Mouse (Mus musculus) layer of hippocampus, adult 8-10 months (tissue): ENCODE data around the gene Il3. TPM values are rescaled to one million over a fixed set of nuclear protein-coding genes. Genes with fewer than 3 reads are reported as not detected.

Experiments used
- DNase-seq, 2 experiments: peaks; one replicate each; pipeline ENCODE4 v3.0.0; 2022; ENCODE audit warnings: low spot score in 2 of 2
- total RNA-seq, 4 experiments: library from RNA; stranded (reverse); gene quantifications; 2 replicates each; pipeline ENCODE4 v1.2.4; 2022

Gene Il3
- total RNA-seq, 4 experiments from 2014 or later, result not detected

GRCm38 (mm10) chr11:54219191-54219590 lies 47.9 kb downstream of the Il3 start:
- no peak for DNase-seq

- DNase-seq, result no peak
Measured at GRCm38 (mm10) chr11:54217384-54217783, 49.7 kb downstream of the Il3 start.

- DNase-seq, result no peak
Measured at GRCm38 (mm10) chr11:54216091-54216490, 51.0 kb downstream of the Il3 start.

Other genes with a start within 250 kb of the Il3 start
- gene Slc22a4, start 239.2 kb downstream of the Il3 start, total RNA-seq, result 10 to 100 TPM in 1 of 4 experiments, 1 to 10 TPM in 3; 7.8 to 14.1 (median 8.4) TPM
- 10 to 100 TPM; 16.4 to 25.2 (median 21.2) TPM for gene Pdlim4, start 198.3 kb downstream of the Il3 start, total RNA-seq
- 10 to 100 TPM; 24.3 to 30.8 (median 26.7) TPM for gene P4ha2, start 167.2 kb downstream of the Il3 start, total RNA-seq
- not detected for gene Csf2, start 17.6 kb downstream of the Il3 start, total RNA-seq
- gene Acsl6, start 36.5 kb upstream of the Il3 start, total RNA-seq, result 100 to 1,000 TPM; 180 to 215 (median 192) TPM
- gene Meikin, start 103.4 kb upstream of the Il3 start, total RNA-seq, result not detected
- 10 to 100 TPM; 35.4 to 40.2 (median 38.2) TPM for gene Fnip1, start 170.9 kb upstream of the Il3 start, total RNA-seq